Mouse (Mus musculus) ovary, adult 18-20 months (tissue): ENCODE data around the gene Fgf18.
A peak's percentile ranks its signal among the peaks of the same experiment; 100 is the strongest.

Experiments
- DNase-seq: peaks from one replicate; pipeline ENCODE4 v3.0.0; 2022; ENCODE audit warnings: low spot score, mixed read lengths

Gene Fgf18

GRCm38 (mm10) chr11:33112407-33112806 is 34.8 kb downstream of the Fgf18 start:
- DNase-seq, result no peak

- no peak for DNase-seq
Measured at GRCm38 (mm10) chr11:33110111-33110510, 37.1 kb downstream of the Fgf18 start.

GRCm38 (mm10) chr11:33107540-33107939 is 39.7 kb downstream of the Fgf18 start:
- DNase-seq, result no peak

GRCm38 (mm10) chr11:33104911-33105316 is 42.3 kb downstream of the Fgf18 start:
- DNase-seq, result no peak

GRCm38 (mm10) chr11:33103291-33103943 is 43.8 kb downstream of the Fgf18 start:
- DNase-seq, result peak; percentile 50

- no peak for DNase-seq
Measured at GRCm38 (mm10) chr11:33100027-33100507, 47.1 kb downstream of the Fgf18 start.

- no peak for DNase-seq
Measured at GRCm38 (mm10) chr11:33099425-33099824, 47.8 kb downstream of the Fgf18 start.

- DNase-seq, result no peak
Measured at GRCm38 (mm10) chr11:33098446-33098845, 48.8 kb downstream of the Fgf18 start.

GRCm38 (mm10) chr11:33097855-33098254 is 49.3 kb downstream of the Fgf18 start:
- DNase-seq, result no peak

GRCm38 (mm10) chr11:33089856-33090255 is 57.3 kb downstream of the Fgf18 start:
- no peak for DNase-seq

GRCm38 (mm10) chr11:33088181-33088580 is 59.0 kb downstream of the Fgf18 start:
- DNase-seq, result no peak

- DNase-seq, result no peak
Measured at GRCm38 (mm10) chr11:33086046-33086445, 61.2 kb downstream of the Fgf18 start.

GRCm38 (mm10) chr11:33085514-33085913 is 61.7 kb downstream of the Fgf18 start:
- DNase-seq, result no peak

- DNase-seq, result no peak
Measured at GRCm38 (mm10) chr11:33085054-33085453, 62.1 kb downstream of the Fgf18 start.

GRCm38 (mm10) chr11:33084041-33084440 is 63.2 kb downstream of the Fgf18 start:
- DNase-seq, result no peak

GRCm38 (mm10) chr11:33081175-33081574 is 66.0 kb downstream of the Fgf18 start:
- no peak for DNase-seq

- DNase-seq, result no peak
Measured at GRCm38 (mm10) chr11:33080046-33080808, 67.0 kb downstream of the Fgf18 start.

GRCm38 (mm10) chr11:33079424-33079823 is 67.8 kb downstream of the Fgf18 start:
- no peak for DNase-seq

GRCm38 (mm10) chr11:33078036-33078435 is 69.2 kb downstream of the Fgf18 start:
- DNase-seq, result no peak

- DNase-seq, result peak; percentile 57
Measured at GRCm38 (mm10) chr11:33075293-33075692, 71.9 kb downstream of the Fgf18 start.

GRCm38 (mm10) chr11:33074541-33074940 is 72.7 kb downstream of the Fgf18 start:
- DNase-seq, result no peak

- no peak for DNase-seq
Measured at GRCm38 (mm10) chr11:33071358-33071922, 75.8 kb downstream of the Fgf18 start.

GRCm38 (mm10) chr11:33070520-33070919 is 76.7 kb downstream of the Fgf18 start:
- DNase-seq, result no peak
